Mouse (Mus musculus) kidney, adult 11 months (tissue): Measurements from ENCODE around the gene Cxcr5.

Experiments
- DNase-seq: peaks from one replicate; pipeline ENCODE4 v3.0.0; 2022

Gene Cxcr5

GRCm38 (mm10) chr9:44561597-44561996 is at the start of gene Cxcr5:
Gene Cxcr5 (minus strand): TSS chr9:44561877.
- no peak for DNase-seq

- no peak for DNase-seq
These were observed 48.7 kb upstream of the Cxcr5 start for GRCm38 (mm10) chr9:44610371-44610770.

- DNase-seq, result no peak
These were observed 45.6 kb upstream of the Cxcr5 start for GRCm38 (mm10) chr9:44607306-44607705.

GRCm38 (mm10) chr9:44606646-44607045 is 45.0 kb upstream of the Cxcr5 start:
- DNase-seq, result no peak

- no peak for DNase-seq
These were observed 44.0 kb upstream of the Cxcr5 start for GRCm38 (mm10) chr9:44605616-44606165.

GRCm38 (mm10) chr9:44604779-44605615 is 43.3 kb upstream of the Cxcr5 start, which contains the start of gene Ddx6:
Gene Ddx6 (plus strand): TSS chr9:44604892.
- peak; percentile 68 for DNase-seq

- peak; percentile 76 for DNase-seq
These were observed 42.7 kb upstream of the Cxcr5 start for GRCm38 (mm10) chr9:44604290-44604778.

- peak; percentile 68 for DNase-seq
These were observed 42.0 kb upstream of the Cxcr5 start for GRCm38 (mm10) chr9:44603454-44604289.

GRCm38 (mm10) chr9:44602766-44603165 is 41.1 kb upstream of the Cxcr5 start:
- no peak for DNase-seq

GRCm38 (mm10) chr9:44600801-44601200 is 39.1 kb upstream of the Cxcr5 start:
- no peak for DNase-seq

- DNase-seq, result peak; percentile 32
These were observed 37.9 kb upstream of the Cxcr5 start for GRCm38 (mm10) chr9:44599616-44600015.

- DNase-seq, result peak; percentile 60
These were observed 37.3 kb upstream of the Cxcr5 start for GRCm38 (mm10) chr9:44598899-44599495.

GRCm38 (mm10) chr9:44597742-44598141 is 36.1 kb upstream of the Cxcr5 start:
- DNase-seq, result no peak

- no peak for DNase-seq
These were observed 33.9 kb upstream of the Cxcr5 start for GRCm38 (mm10) chr9:44595537-44595930.

- DNase-seq, result no peak
These were observed 33.3 kb upstream of the Cxcr5 start for GRCm38 (mm10) chr9:44594901-44595536.

- no peak for DNase-seq
These were observed 32.2 kb upstream of the Cxcr5 start for GRCm38 (mm10) chr9:44593886-44594285.

GRCm38 (mm10) chr9:44593221-44593620 is 31.5 kb upstream of the Cxcr5 start:
- DNase-seq, result no peak

GRCm38 (mm10) chr9:44591595-44592188 is 30.0 kb upstream of the Cxcr5 start:
- DNase-seq, result no peak

- no peak for DNase-seq
These were observed 29.3 kb upstream of the Cxcr5 start for GRCm38 (mm10) chr9:44590969-44591368.

GRCm38 (mm10) chr9:44589095-44589494 is 27.4 kb upstream of the Cxcr5 start:
- DNase-seq, result no peak

GRCm38 (mm10) chr9:44588605-44589004 is 26.9 kb upstream of the Cxcr5 start:
- no peak for DNase-seq
